Mouse (Mus musculus): ENCODE measurements around the gene Gm10197. TPM values are rescaled to one million over a fixed set of nuclear protein-coding genes. Genes with fewer than 3 reads are reported as not detected.

The Gm10197 gene
- polyA plus RNA-seq, 1 experiment from 2014 or later, result not detected

GRCm38 (mm10) chr19:53364963-53365362 lies 6.6 kb downstream of the Gm10197 start:
- WGBS, result 10% methylated on average over 9 of the region's 9 CpGs

GRCm38 (mm10) chr19:53364551-53364950 lies 7.0 kb downstream of the Gm10197 start:
- peak; percentile 46 for DNase-seq (ENCODE audit: low spot score)
- no peak overlapping the region for H3K9ac ChIP-seq (replicated peaks; ENCODE audit: low read depth)
- ATAC-seq, result no peak
- H3K9me3 ChIP-seq (ENCODE audit: low read length), result no peaks in the 10 kb centered on the region
- H3K4me2 ChIP-seq (replicated peaks; ENCODE audit: low read depth, low read length), result no peak overlapping the region
- no peak for TF ChIP-seq EP300 (IDR thresholded peaks at IDR 0.05)
- no peak for TF ChIP-seq CTCF (IDR thresholded peaks at IDR 0.05)
- H3K36me3 ChIP-seq (ENCODE audit: insufficient read depth, low read length), result no peaks in the 10 kb centered on the region
- 32% methylated on average over 2 of the region's 2 CpGs for WGBS
- H3K4me3 ChIP-seq (ENCODE audit: low read depth, low read length), result no peak overlapping the region
- H3K27me3 ChIP-seq (replicated peaks; ENCODE audit: insufficient read depth, low read length), result no peaks in the 10 kb centered on the region
- peaks cover 12% of the 10 kb centered on the region; the same call in 1 of the 2 replicates for H3K4me1 ChIP-seq (ENCODE audit: insufficient read depth, low read depth, low read length)
- H3K27ac ChIP-seq (ENCODE audit: low read length), result no peak overlapping the region

More at GRCm38 (mm10) chr19:53364963-53365362, 6.6 kb downstream of the Gm10197 start:
- Histone ChIP-seq H3K36me3 (ENCODE audit: insufficient read depth, low read length) (no peaks in the 10 kb centered on the region), H3K4me3 (ENCODE audit: low read depth, low read length) (no peak overlapping the region), H3K4me1 (ENCODE audit: insufficient read depth, low read depth, low read length) (peaks cover 12% of the 10 kb centered on the region; the same call in 1 of the 2 replicates), H3K27me3 (replicated peaks; ENCODE audit: insufficient read depth, low read length) (no peaks in the 10 kb centered on the region), H3K27ac (ENCODE audit: low read length) (peak overlapping the region; percentile 66), H3K9me3 (ENCODE audit: low read length) (no peaks in the 10 kb centered on the region), H3K9ac (replicated peaks; ENCODE audit: low read depth) (no peak overlapping the region), H3K4me2 (replicated peaks; ENCODE audit: low read depth, low read length) (peak overlapping the region; percentile 43)
- DNase-seq (ENCODE audit: low spot score) (peak; percentile 95), ATAC-seq (peak; percentile 86)
- TF ChIP-seq CTCF (IDR thresholded peaks at IDR 0.05) (no peak), EP300 (IDR thresholded peaks at IDR 0.05) (peak; percentile 55)

GRCm38 (mm10) chr19:53362967-53363366 lies 8.6 kb downstream of the Gm10197 start:
- Histone ChIP-seq H3K9ac (replicated peaks; ENCODE audit: low read depth) (no peak overlapping the region), H3K27me3 (replicated peaks; ENCODE audit: insufficient read depth, low read length) (no peaks in the 10 kb centered on the region), H3K4me2 (replicated peaks; ENCODE audit: low read depth, low read length) (no peak overlapping the region), H3K27ac (ENCODE audit: low read length) (no peak overlapping the region), H3K9me3 (ENCODE audit: low read length) (no peaks in the 10 kb centered on the region), H3K4me1 (ENCODE audit: insufficient read depth, low read depth, low read length) (peaks cover 12% of the 10 kb centered on the region; the same call in 1 of the 2 replicates), H3K36me3 (ENCODE audit: insufficient read depth, low read length) (no peaks in the 10 kb centered on the region), H3K4me3 (ENCODE audit: low read depth, low read length) (no peak overlapping the region)
- ATAC-seq (no peak), DNase-seq (ENCODE audit: low spot score) (no peak)
- peak; percentile 64 for TF ChIP-seq CTCF (IDR thresholded peaks at IDR 0.05)
- no peak for TF ChIP-seq EP300 (IDR thresholded peaks at IDR 0.05)
- 47% methylated on average over 2 of the region's 2 CpGs for WGBS

GRCm38 (mm10) chr19:53360265-53360958 lies 11.2 kb downstream of the Gm10197 start:
- H3K4me2 ChIP-seq (replicated peaks; ENCODE audit: low read depth, low read length), result peak overlapping the region; percentile 32
- no peak for ATAC-seq
- no peak overlapping the region for H3K4me3 ChIP-seq (ENCODE audit: low read depth, low read length)
- TF ChIP-seq EP300 (IDR thresholded peaks at IDR 0.05) (no peak), CTCF (IDR thresholded peaks at IDR 0.05) (no peak)
- H3K27ac ChIP-seq (ENCODE audit: low read length), result no peak overlapping the region
- H3K9ac ChIP-seq (replicated peaks; ENCODE audit: low read depth), result no peak overlapping the region
- no peak for DNase-seq (ENCODE audit: low spot score)
- 54% methylated on average over 8 of the region's 8 CpGs for WGBS
- no peaks in the 10 kb centered on the region for H3K36me3 ChIP-seq (ENCODE audit: insufficient read depth, low read length)
- no peaks in the 10 kb centered on the region for H3K27me3 ChIP-seq (replicated peaks; ENCODE audit: insufficient read depth, low read length)
- H3K9me3 ChIP-seq (ENCODE audit: low read length), result no peaks in the 10 kb centered on the region
- H3K4me1 ChIP-seq (ENCODE audit: insufficient read depth, low read depth, low read length), result peaks cover 2% of the 10 kb centered on the region; the same call in 1 of the 2 replicates

- Histone ChIP-seq H3K9me3 (ENCODE audit: low read length) (no peaks in the 10 kb centered on the region), H3K4me3 (ENCODE audit: low read depth, low read length) (peak overlapping the region; percentile 20; the same call in 1 of the 2 replicates), H3K4me2 (replicated peaks; ENCODE audit: low read depth, low read length) (peak overlapping the region; percentile 32), H3K36me3 (ENCODE audit: insufficient read depth, low read length) (no peaks in the 10 kb centered on the region), H3K27me3 (replicated peaks; ENCODE audit: insufficient read depth, low read length) (no peaks in the 10 kb centered on the region), H3K9ac (replicated peaks; ENCODE audit: low read depth) (no peak overlapping the region), H3K27ac (ENCODE audit: low read length) (no peak overlapping the region), H3K4me1 (ENCODE audit: insufficient read depth, low read depth, low read length) (no peaks in the 10 kb centered on the region)
- ATAC-seq (peak; percentile 46; the same call in 1 of the 2 replicates), DNase-seq (ENCODE audit: low spot score) (peak; percentile 51)
- WGBS, result 54% methylated on average over 22 of the region's 22 CpGs
- TF ChIP-seq CTCF (IDR thresholded peaks at IDR 0.05) (no peak), EP300 (IDR thresholded peaks at IDR 0.05) (no peak)
These were observed 12.2 kb downstream of the Gm10197 start for GRCm38 (mm10) chr19:53359160-53360033.

GRCm38 (mm10) chr19:53355065-53355464 lies 16.5 kb downstream of the Gm10197 start:
- no peak for ATAC-seq
- no peaks in the 10 kb centered on the region for H3K27me3 ChIP-seq (replicated peaks; ENCODE audit: insufficient read depth, low read length)
- no peak overlapping the region for H3K27ac ChIP-seq (ENCODE audit: low read length)
- H3K4me1 ChIP-seq (ENCODE audit: insufficient read depth, low read depth, low read length), result no peaks in the 10 kb centered on the region
- H3K9ac ChIP-seq (replicated peaks; ENCODE audit: low read depth), result no peak overlapping the region
- WGBS, result 84% methylated on average over 16 of the region's 16 CpGs
- H3K4me3 ChIP-seq (ENCODE audit: low read depth, low read length), result no peak overlapping the region
- no peaks in the 10 kb centered on the region for H3K36me3 ChIP-seq (ENCODE audit: insufficient read depth, low read length)
- DNase-seq (ENCODE audit: low spot score), result no peak
- no peaks in the 10 kb centered on the region for H3K9me3 ChIP-seq (ENCODE audit: low read length)
- no peak overlapping the region for H3K4me2 ChIP-seq (replicated peaks; ENCODE audit: low read depth, low read length)
- TF ChIP-seq EP300 (IDR thresholded peaks at IDR 0.05) (no peak), CTCF (IDR thresholded peaks at IDR 0.05) (no peak)
